Mouse (Mus musculus): ENCODE results near the gene Gm49711. TPM values are rescaled to one million over a fixed set of nuclear protein-coding genes. Genes with fewer than 3 reads are reported as not detected.
"Not testable (repeated sequence)": the region's sequence is repeated elsewhere in the genome, so short reads cannot be mapped to it uniquely, and the experiment has no call there.

Gene Gm49711
- polyA plus RNA-seq, 1 experiment from 2014 or later: not detected

- Histone ChIP-seq H3K9me3 (no peaks in the 10 kb centered on the region), H3K4me3 (no peak overlapping the region), H3K4me1 (no peaks in the 10 kb centered on the region), H3K27ac (no peak overlapping the region), H3K27me3 (ENCODE audit: insufficient read depth, poor library complexity, severe bottlenecking) (no peaks in the 10 kb centered on the region), H3K36me3 (no peaks in the 10 kb centered on the region)
- no peak for DNase-seq (ENCODE audit: low spot score)
- 80% methylated on average over 3 of the region's 3 CpGs for WGBS
Measured at GRCm38 (mm10) chr16:92089225-92089624, 31.1 kb downstream of the Gm49711 start.

DNA sequence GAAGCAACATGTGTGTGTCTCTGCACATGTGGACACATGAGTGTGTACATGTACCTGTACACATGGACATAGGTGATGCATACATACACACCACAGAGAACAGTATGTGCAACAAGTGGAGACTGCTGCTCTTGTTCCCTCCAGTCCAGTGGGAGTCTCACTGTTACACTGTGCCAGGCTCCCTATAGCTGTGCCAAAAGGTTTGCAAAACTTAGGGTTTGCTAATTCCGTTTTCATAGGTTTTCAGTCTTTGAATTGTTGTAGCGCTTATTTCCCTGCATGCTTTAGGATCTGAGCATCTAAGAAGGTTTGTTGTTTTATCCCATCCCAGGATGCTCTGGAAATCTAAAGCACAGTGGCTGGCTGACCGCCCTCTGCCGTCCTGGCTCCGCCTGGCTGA is 33.8 kb downstream of the Gm49711 start:
- Histone ChIP-seq H3K4me1 (no peaks in the 10 kb centered on the region), H3K4me3 (no peak overlapping the region), H3K36me3 (0 out of 2 replicates have a peak, but pooled peaks cover 3% of the 10 kb centered on the region), H3K27me3 (ENCODE audit: insufficient read depth, poor library complexity, severe bottlenecking) (no peaks in the 10 kb centered on the region), H3K9me3 (no peaks in the 10 kb centered on the region), H3K27ac (no peak overlapping the region)
- DNase-seq (ENCODE audit: low spot score): no peak
- 79% methylated on average over 5 of the region's 5 CpGs for WGBS

- H3K27ac ChIP-seq: no peak overlapping the region
- 86% methylated on average over 10 of the region's 10 CpGs for WGBS
- H3K27me3 ChIP-seq (ENCODE audit: insufficient read depth, poor library complexity, severe bottlenecking): no peaks in the 10 kb centered on the region
- no peak overlapping the region for H3K4me3 ChIP-seq
- peaks cover 18% of the 10 kb centered on the region for H3K36me3 ChIP-seq
- H3K4me1 ChIP-seq: peaks cover 13% of the 10 kb centered on the region
- DNase-seq (ENCODE audit: low spot score): no peak
- no peaks in the 10 kb centered on the region for H3K9me3 ChIP-seq
Measured at GRCm38 (mm10) chr16:92098351-92099051, 40.4 kb downstream of the Gm49711 start.

- H3K9me3 ChIP-seq: no peaks in the 10 kb centered on the region
- no peak for DNase-seq (ENCODE audit: low spot score)
- H3K36me3 ChIP-seq: peaks cover 18% of the 10 kb centered on the region
- H3K4me1 ChIP-seq: peaks cover 23% of the 10 kb centered on the region
- no peaks in the 10 kb centered on the region for H3K27me3 ChIP-seq (ENCODE audit: insufficient read depth, poor library complexity, severe bottlenecking)
- H3K4me3 ChIP-seq: no peak overlapping the region
- 82% methylated on average over 16 of the region's 16 CpGs for WGBS
- no peak overlapping the region for H3K27ac ChIP-seq
Measured at GRCm38 (mm10) chr16:92099598-92099997, 41.5 kb downstream of the Gm49711 start.

GRCm38 (mm10) chr16:92100111-92100510 is 42.0 kb downstream of the Gm49711 start:
- Histone ChIP-seq H3K27ac (no peak overlapping the region), H3K9me3 (no peaks in the 10 kb centered on the region), H3K4me3 (no peak overlapping the region), H3K27me3 (ENCODE audit: insufficient read depth, poor library complexity, severe bottlenecking) (no peaks in the 10 kb centered on the region), H3K4me1 (peaks cover 27% of the 10 kb centered on the region), H3K36me3 (peaks cover 18% of the 10 kb centered on the region)
- WGBS: 90% methylated on average over 4 of the region's 4 CpGs
- no peak for DNase-seq (ENCODE audit: low spot score)

DNA sequence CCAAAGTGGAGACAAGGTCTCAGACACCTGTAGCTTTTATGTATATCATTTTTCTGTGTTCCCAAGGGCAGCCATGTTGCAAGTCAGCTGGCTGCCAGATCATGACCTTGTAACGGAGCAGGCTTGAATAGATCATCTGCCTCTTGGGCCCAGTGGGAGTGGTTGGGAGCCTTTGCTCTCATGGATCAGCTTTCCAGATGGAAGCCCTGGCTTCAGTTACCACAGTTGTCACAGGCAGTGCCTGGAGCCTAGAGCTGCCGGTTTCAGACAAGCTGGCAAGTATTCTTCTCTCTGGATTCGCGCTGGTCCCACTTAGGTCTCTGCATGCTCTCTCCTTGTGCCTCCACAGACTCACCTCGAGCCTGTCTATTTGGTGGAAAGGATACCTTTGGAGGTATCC is 44.0 kb downstream of the Gm49711 start:
- peaks cover 19% of the 10 kb centered on the region for H3K36me3 ChIP-seq
- peaks cover 33% of the 10 kb centered on the region for H3K4me1 ChIP-seq
- H3K9me3 ChIP-seq: no peaks in the 10 kb centered on the region
- DNase-seq (ENCODE audit: low spot score): peak; percentile 70
- 0 out of 2 replicates have a peak overlapping the region, but pooled peaks have one; percentile 16 for H3K27ac ChIP-seq
- no peaks in the 10 kb centered on the region for H3K27me3 ChIP-seq (ENCODE audit: insufficient read depth, poor library complexity, severe bottlenecking)
- H3K4me3 ChIP-seq: no peak overlapping the region
- 82% methylated on average over 5 of the region's 5 CpGs for WGBS

DNA sequence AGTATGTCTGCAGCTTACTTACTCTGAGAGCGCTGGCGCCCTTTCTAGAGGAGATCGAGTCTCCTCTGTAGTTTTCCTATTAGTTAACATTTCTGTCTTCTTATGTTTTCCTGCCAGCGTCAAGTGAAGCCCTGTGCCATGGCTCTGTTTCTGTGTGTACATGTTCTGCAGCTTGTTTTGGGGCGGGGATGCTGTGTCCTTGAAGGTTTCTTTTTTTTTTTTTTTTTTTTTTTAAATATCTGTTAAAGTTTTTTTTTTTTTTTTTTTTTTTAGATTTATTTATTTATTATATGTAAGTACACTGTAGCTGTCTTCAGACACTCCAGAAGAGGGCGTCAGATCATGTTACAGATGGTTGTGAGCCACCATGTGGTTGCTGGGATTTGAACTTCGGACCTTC is 44.8 kb downstream of the Gm49711 start:
- H3K36me3 ChIP-seq: peaks cover 21% of the 10 kb centered on the region
- peaks cover 33% of the 10 kb centered on the region for H3K4me1 ChIP-seq
- H3K9me3 ChIP-seq; H3K4me3 ChIP-seq; H3K27ac ChIP-seq; H3K27me3 ChIP-seq (ENCODE audit: insufficient read depth, poor library complexity, severe bottlenecking); DNase-seq (ENCODE audit: low spot score): not testable (repeated sequence)
- 93% methylated on average over 6 of the region's 7 CpGs for WGBS

- 29% methylated on average over 9 of the region's 9 CpGs for WGBS
- Histone ChIP-seq H3K27ac (peak overlapping the region; percentile 84), H3K4me3 (no peak overlapping the region)
Measured at GRCm38 (mm10) chr16:92103572-92104331, 45.6 kb downstream of the Gm49711 start.

DNA sequence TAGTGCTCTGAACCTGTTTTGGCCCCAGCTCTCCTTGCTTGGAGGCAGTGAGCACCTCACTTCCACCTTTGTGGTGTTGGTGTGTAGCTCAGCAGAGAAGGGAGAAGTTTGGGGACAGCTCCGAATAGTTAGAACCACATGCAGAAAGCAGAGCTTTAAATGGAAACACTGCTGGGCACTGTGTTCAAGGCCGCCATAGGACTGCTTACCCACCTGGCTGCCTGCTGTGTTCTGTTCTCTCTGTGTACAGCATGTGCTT is 46.1 kb downstream of the Gm49711 start:
- Histone ChIP-seq H3K36me3 (peaks cover 21% of the 10 kb centered on the region), H3K27ac (peak overlapping the region; percentile 84)

More at GRCm38 (mm10) chr16:92103572-92104331, 45.6 kb downstream of the Gm49711 start:
- H3K36me3 ChIP-seq: peaks cover 21% of the 10 kb centered on the region
- DNase-seq (ENCODE audit: low spot score): peak; percentile 86
- peaks cover 33% of the 10 kb centered on the region for H3K4me1 ChIP-seq
- H3K9me3 ChIP-seq: no peaks in the 10 kb centered on the region
- no peaks in the 10 kb centered on the region for H3K27me3 ChIP-seq (ENCODE audit: insufficient read depth, poor library complexity, severe bottlenecking)

DNA sequence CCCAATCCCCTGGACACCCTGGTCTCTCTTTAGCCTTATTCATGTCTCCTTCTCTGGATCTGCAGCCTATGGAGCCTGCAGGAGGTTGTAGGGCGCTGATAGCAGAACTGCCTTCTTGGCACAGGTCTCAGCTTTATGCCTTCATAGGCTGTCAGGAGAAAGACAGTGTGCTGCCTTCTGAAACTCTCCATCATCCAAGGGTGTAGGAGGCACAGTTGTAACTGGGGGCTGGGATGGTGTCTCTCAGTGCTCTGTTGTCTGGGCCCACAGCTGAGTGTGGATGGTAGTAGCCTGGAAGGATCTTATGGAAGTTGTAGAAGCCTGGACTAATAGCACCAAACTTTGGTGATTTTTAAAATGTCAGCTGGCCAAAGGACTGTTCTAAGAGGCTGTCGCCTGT is 46.8 kb downstream of the Gm49711 start:
- WGBS: 91% methylated on average over 2 of the region's 2 CpGs
- no peak for DNase-seq (ENCODE audit: low spot score)

More for the DNA sequence above, 46.1 kb downstream of the Gm49711 start:
- WGBS: 88% methylated on average over 2 of the region's 2 CpGs
- no peak overlapping the region for H3K4me3 ChIP-seq
- H3K27me3 ChIP-seq (ENCODE audit: insufficient read depth, poor library complexity, severe bottlenecking): no peaks in the 10 kb centered on the region
- DNase-seq (ENCODE audit: low spot score): peak; percentile 70
- no peaks in the 10 kb centered on the region for H3K9me3 ChIP-seq
- peaks cover 33% of the 10 kb centered on the region for H3K4me1 ChIP-seq

GRCm38 (mm10) chr16:92105631-92106030 is 47.5 kb downstream of the Gm49711 start:
- WGBS: 69% methylated on average over 3 of the region's 3 CpGs
- Histone ChIP-seq H3K36me3 (peaks cover 12% of the 10 kb centered on the region), H3K4me1 (peaks cover 37% of the 10 kb centered on the region), H3K4me3 (no peak overlapping the region), H3K27me3 (ENCODE audit: insufficient read depth, poor library complexity, severe bottlenecking) (no peaks in the 10 kb centered on the region), H3K27ac (no peak overlapping the region), H3K9me3 (no peaks in the 10 kb centered on the region)
- DNase-seq (ENCODE audit: low spot score): no peak

More for the DNA sequence above, 46.8 kb downstream of the Gm49711 start:
- Histone ChIP-seq H3K9me3 (no peaks in the 10 kb centered on the region), H3K27me3 (ENCODE audit: insufficient read depth, poor library complexity, severe bottlenecking) (no peaks in the 10 kb centered on the region), H3K36me3 (peaks cover 15% of the 10 kb centered on the region), H3K4me1 (peaks cover 33% of the 10 kb centered on the region), H3K27ac (0 out of 2 replicates have a peak overlapping the region, but pooled peaks have one; percentile 4), H3K4me3 (no peak overlapping the region)

DNA sequence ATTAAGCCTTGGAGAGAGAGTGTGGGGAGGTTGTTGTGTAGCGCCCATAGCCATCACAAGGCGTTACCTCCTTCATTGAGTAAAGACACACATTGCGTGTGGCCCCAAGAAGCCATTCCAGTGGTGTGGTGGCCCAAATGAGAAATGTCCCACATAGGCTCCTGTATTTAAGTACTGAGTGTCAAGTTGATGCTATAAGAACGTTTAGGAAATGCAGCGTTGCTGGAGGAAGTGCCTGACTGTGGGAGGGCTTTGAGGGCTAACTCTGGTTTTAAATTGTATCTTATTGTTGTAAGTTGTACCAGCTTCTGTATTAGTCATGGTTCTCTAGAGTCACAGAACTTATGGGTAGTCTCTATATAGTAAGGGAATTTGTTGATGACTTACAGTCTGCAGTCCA is 49.2 kb downstream of the Gm49711 start:
- WGBS: 95% methylated on average over 5 of the region's 5 CpGs
- no peak for DNase-seq (ENCODE audit: low spot score)
- H3K4me1 ChIP-seq: peaks cover 33% of the 10 kb centered on the region
- H3K9me3 ChIP-seq: no peaks in the 10 kb centered on the region
- H3K36me3 ChIP-seq: peaks cover 14% of the 10 kb centered on the region; the same call in 1 of the 2 replicates
- H3K27ac ChIP-seq: no peak overlapping the region
- no peak overlapping the region for H3K4me3 ChIP-seq
- H3K27me3 ChIP-seq (ENCODE audit: insufficient read depth, poor library complexity, severe bottlenecking): no peaks in the 10 kb centered on the region

DNA sequence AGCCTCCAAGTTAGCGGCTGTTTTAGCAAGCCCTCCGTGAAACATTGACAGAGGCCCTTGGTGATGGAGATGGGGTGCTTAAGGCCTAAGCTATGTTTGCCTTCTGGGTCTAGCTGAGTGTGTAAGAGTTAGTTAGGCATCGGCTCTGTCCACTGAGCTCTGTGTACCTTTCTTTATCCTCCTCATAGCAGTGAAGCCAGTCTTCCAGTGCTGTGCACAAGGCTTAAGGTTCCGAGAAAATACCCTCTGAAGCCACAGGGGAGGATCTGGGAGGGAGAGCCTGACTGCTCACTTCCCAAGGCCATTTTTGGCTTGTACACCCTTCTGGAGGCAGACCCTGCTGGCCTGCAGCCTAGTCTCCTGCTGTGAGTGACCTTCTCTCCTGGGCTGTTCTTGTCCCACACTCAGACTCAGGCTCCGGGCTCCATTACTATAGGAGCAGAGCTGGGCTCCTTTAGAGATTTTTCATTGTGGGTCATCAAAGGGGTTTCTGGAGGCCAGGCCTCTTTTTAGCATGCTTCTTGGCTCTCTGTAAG is 56.7 kb downstream of the Gm49711 start:
- DNase-seq (ENCODE audit: low spot score): no peak
- H3K4me1 ChIP-seq: peaks cover 53% of the 10 kb centered on the region
- WGBS: 76% methylated on average over 5 of the region's 5 CpGs
- H3K36me3 ChIP-seq: peaks cover 17% of the 10 kb centered on the region
- no peaks in the 10 kb centered on the region for H3K27me3 ChIP-seq (ENCODE audit: insufficient read depth, poor library complexity, severe bottlenecking)
- H3K4me3 ChIP-seq: no peak overlapping the region
- no peaks in the 10 kb centered on the region for H3K9me3 ChIP-seq
- no peak overlapping the region for H3K27ac ChIP-seq

Measured in heart, embryonic 10.5 days (tissue).